Mouse (Mus musculus) embryonic fibroblast, embryonic 13.5 days (primary cell): Measurements from ENCODE around the gene Dlgap4.

Experiments
- CTCF ChIP-seq: IDR thresholded peaks from 2 replicates; pipeline ENCODE4 v1.5.1; 2011; ENCODE audit warnings: mild to moderate bottlenecking, control low read depth, low read length, moderate library complexity, borderline replicate concordance; ENCODE audit not compliant: insufficient read depth
- POLR2A ChIP-seq: IDR thresholded peaks from 2 replicates; pipeline ENCODE4 v1.6.1; 2011; ENCODE audit warnings: low read depth, mild to moderate bottlenecking, control low read depth, low read length, moderate library complexity

DNA sequence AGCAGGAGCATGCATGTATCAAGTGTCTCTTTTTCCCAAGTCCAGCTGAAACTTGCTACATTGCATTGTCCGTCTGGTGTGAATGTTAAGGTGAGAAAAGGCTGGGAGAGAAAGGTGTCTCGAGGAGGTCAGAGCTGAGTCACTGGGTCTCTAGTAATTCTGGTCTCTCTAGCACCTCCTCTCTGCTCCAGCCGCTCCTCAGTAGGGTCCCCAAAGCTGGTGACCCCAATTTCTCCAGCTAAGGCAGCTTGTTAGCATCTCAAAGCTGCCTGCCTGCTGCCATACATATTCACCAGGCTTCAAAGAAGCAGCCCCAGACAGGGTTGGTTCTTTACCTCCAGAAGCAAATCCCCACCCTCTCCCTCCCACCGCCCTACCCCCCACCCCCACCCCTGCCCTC, 29.4 kb downstream of the Dlgap4 start:
- TF ChIP-seq CTCF: no peak
- TF ChIP-seq POLR2A: no peak
